Comparison of ENCODE assay signal across 21 mouse cellular contexts in genomic region chr5:54200032-54200431, GRCm38 (mm10).
A peak's percentile ranks its signal among the peaks of the same experiment; 100 is the strongest.
DNase-seq lines count a peak whose midpoint lies in the region; ATAC-seq lines count a peak whose summit lies in the region.
"Had no signal": no experiment of that assay in that cellular context is flagged by ENCODE, and none has a peak within 500 bp of the region (broad histone marks: within the 10 kb centered on the region; RNA-seq: fewer than 3 reads in every experiment).

No protein-coding gene starts in this region.

- H3K27me3 ChIP-seq in heart, embryonic 10.5 days (ENCODE audit: insufficient read depth, poor library complexity, severe bottlenecking): no peaks in the 10 kb centered on the region
- H3K27me3 ChIP-seq in lung, embryonic 16.5 days (ENCODE audit: control insufficient read depth, insufficient read depth, low read depth, low read length): no peaks in the 10 kb centered on the region
- no peaks in the 10 kb centered on the region for H3K27me3 ChIP-seq in neural tube, embryonic 15.5 days (replicated peaks)
- H3K27me3 ChIP-seq: forebrain, embryonic 13.5 days; heart, embryonic 15.5 days; hindbrain, embryonic 13.5 days had no signal

- no peaks in the 10 kb centered on the region for H3K9me3 ChIP-seq in heart, embryonic 10.5 days
- no peaks in the 10 kb centered on the region for H3K9me3 ChIP-seq in lung, embryonic 16.5 days (ENCODE audit: control insufficient read depth, low read length)
- no peaks in the 10 kb centered on the region for H3K9me3 ChIP-seq in neural tube, embryonic 15.5 days (replicated peaks)
- H3K9me3 ChIP-seq: embryonic facial prominence, embryonic 10.5 days; forebrain, embryonic 13.5 days; heart, embryonic 15.5 days; hindbrain, embryonic 13.5 days had no signal

- WGBS in heart, embryonic 10.5 days: 63% methylated on average over 3 of the region's 3 CpGs
- WGBS in lung, embryonic 16.5 days: 59% methylated on average over 3 of the region's 3 CpGs
- 67% methylated on average over 3 of the region's 3 CpGs for WGBS in neural tube, embryonic 15.5 days

- H3K36me3 ChIP-seq in heart, embryonic 10.5 days: no peaks in the 10 kb centered on the region
- no peaks in the 10 kb centered on the region for H3K36me3 ChIP-seq in lung, embryonic 16.5 days (ENCODE audit: control insufficient read depth, insufficient read depth, low read length)
- H3K36me3 ChIP-seq in neural tube, embryonic 15.5 days: no peaks in the 10 kb centered on the region
- H3K36me3 ChIP-seq: embryonic facial prominence, embryonic 10.5 days; heart, embryonic 15.5 days; hindbrain, embryonic 13.5 days had no signal

- ATAC-seq in lung, embryonic 16.5 days (ENCODE audit: low read depth): peak; percentile 69
- ATAC-seq in neural tube, embryonic 15.5 days (ENCODE audit: low FRiP score): no peak
- ATAC-seq: activated CD4-positive, CD25-positive, alpha-beta regulatory T cell, adult 4 months; forebrain, embryonic 13.5 days; forebrain, postnatal 0 days had no signal

- H3K4me2 ChIP-seq in lung, embryonic 16.5 days (ENCODE audit: low read depth, low read length): no peak overlapping the region
- H3K4me2 ChIP-seq in neural tube, embryonic 15.5 days: no peak overlapping the region
- H3K4me2 ChIP-seq: forebrain, embryonic 13.5 days; heart, embryonic 11.5 days; heart, embryonic 15.5 days; hindbrain, embryonic 13.5 days had no signal

- no peak overlapping the region for H3K9ac ChIP-seq in lung, embryonic 16.5 days (ENCODE audit: low read length)
- no peak overlapping the region for H3K9ac ChIP-seq in neural tube, embryonic 15.5 days (replicated peaks)
- H3K9ac ChIP-seq: forebrain, embryonic 13.5 days; forebrain, postnatal 0 days; heart, embryonic 15.5 days; hindbrain, embryonic 13.5 days had no signal

- DNase-seq in heart, embryonic 10.5 days (ENCODE audit: low spot score): no peak
- no peak for DNase-seq in heart, adult 8-10 months (ENCODE audit: low spot score)
- DNase-seq in lung, postnatal 14 days: no peak
- DNase-seq in neural tube, embryonic 10.5 days (ENCODE audit: extremely low spot score, low spot score): peak; percentile 10
- no peak for DNase-seq in embryo, embryonic 11 days
- DNase-seq: adrenal gland, adult 2 months; adrenal gland, postnatal 25 days; cerebellum, adult 18-20 months; cerebellum, adult 9-11 months; cerebellum, postnatal 36 days; forebrain, postnatal 0 days; gastrocnemius, postnatal 14 days; heart, postnatal 14 days had no signal

- H3K4me1 ChIP-seq in heart, embryonic 10.5 days: peaks cover 38% of the 10 kb centered on the region
- peaks cover 3% of the 10 kb centered on the region; the same call in 1 of the 2 replicates for H3K4me1 ChIP-seq in lung, embryonic 16.5 days (replicated peaks; ENCODE audit: control insufficient read depth, insufficient read depth, low read length)
- H3K4me1 ChIP-seq in neural tube, embryonic 15.5 days: peaks cover 15% of the 10 kb centered on the region
- H3K4me1 ChIP-seq: heart, embryonic 15.5 days had no signal

- H3K4me3 ChIP-seq in heart, embryonic 10.5 days: no peak overlapping the region
- no peak overlapping the region for H3K4me3 ChIP-seq in lung, embryonic 16.5 days (ENCODE audit: low read length)
- H3K4me3 ChIP-seq in neural tube, embryonic 15.5 days (replicated peaks): no peak overlapping the region
- H3K4me3 ChIP-seq: embryonic facial prominence, embryonic 10.5 days; forebrain, embryonic 13.5 days; heart, embryonic 15.5 days; hindbrain, embryonic 13.5 days had no signal

- H3K27ac ChIP-seq in heart, embryonic 10.5 days: peak overlapping the region; percentile 59; the same call in 1 of the 2 replicates
- no peak overlapping the region for H3K27ac ChIP-seq in lung, embryonic 16.5 days (ENCODE audit: low read length)
- no peak overlapping the region for H3K27ac ChIP-seq in neural tube, embryonic 15.5 days (replicated peaks)
- H3K27ac ChIP-seq: embryonic facial prominence, embryonic 10.5 days; forebrain, embryonic 13.5 days; heart, embryonic 15.5 days; hindbrain, embryonic 13.5 days had no signal
